Mouse (Mus musculus) megakaryocyte-erythroid progenitor cell, adult 5-6 weeks (primary cell): ENCODE measurements around the gene Fgfr2. TPM values are rescaled to one million over a fixed set of nuclear protein-coding genes. Genes with fewer than 3 reads are reported as not detected.

Experiments used
- ATAC-seq: replicated peaks from 2 replicates; pipeline ENCODE4 v1.8.0; 2016; ENCODE audit warnings: mild to moderate bottlenecking, inconsistent platforms; ENCODE audit not compliant: severe bottlenecking, poor library complexity, low FRiP score, low TSS enrichment
- total RNA-seq, 2 experiments: library from RNA; stranded (forward) in 1 of 2; stranded (reverse) in 1 of 2; fragments of 200-1000, 215-1000 nt in 1 of 2; fragments of >200 nt in 1 of 2; fragmentation: Nextera tagmentation in 1 of 2; gene quantifications; 2 replicates each; pipeline ENCODE4 v1.2.3; 2014 to 2017

Gene Fgfr2
- total RNA-seq, 2 experiments from 2014 or later = not detected

DNA sequence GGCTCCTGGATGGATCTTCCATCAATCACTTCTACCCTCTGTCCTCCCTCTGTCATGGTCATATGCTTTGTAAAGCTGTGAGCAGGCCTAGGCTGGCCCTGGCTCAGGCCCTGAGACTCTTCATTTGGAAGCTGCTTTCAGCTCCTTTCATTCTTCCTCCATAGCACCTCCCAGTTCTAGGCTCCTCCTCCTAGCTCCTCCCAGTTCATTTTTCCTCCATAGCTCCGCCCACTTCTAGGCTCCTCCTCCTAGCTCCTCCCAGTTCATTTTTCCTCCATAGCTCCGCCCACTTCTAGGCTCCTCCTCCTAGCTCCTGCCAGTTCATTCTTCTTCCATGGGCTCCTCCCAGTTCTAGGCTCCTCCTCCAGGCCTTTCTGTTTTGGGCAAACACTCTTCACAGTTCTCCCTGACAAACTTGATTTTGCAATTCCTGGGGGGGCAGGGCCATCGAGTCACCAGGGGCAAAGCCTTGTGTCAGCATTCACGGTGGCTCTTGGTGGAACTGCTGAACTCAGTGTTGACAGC is 880.5 kb downstream of the Fgfr2 start:
- ATAC-seq = peak; percentile 93

DNA sequence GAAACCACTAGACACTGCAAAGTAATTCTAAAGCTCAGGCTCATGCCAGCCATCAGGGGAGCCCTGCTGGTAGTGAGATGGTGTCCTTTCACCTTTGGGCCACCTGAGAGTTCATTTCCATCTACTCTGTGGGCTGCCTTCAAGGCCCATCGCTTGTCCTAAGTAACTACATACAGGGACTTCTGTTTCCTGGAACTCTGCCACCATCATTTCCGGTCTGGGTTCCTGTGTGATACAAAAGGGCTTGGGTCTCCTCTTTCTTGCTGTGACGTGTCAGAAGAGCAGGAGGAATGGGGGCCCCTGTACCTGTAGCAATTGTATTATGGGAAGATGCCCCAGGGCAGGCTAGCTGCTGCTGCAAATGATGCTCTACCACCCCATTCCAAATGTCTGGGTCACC is 884.2 kb downstream of the Fgfr2 start:
- no peak for ATAC-seq

DNA sequence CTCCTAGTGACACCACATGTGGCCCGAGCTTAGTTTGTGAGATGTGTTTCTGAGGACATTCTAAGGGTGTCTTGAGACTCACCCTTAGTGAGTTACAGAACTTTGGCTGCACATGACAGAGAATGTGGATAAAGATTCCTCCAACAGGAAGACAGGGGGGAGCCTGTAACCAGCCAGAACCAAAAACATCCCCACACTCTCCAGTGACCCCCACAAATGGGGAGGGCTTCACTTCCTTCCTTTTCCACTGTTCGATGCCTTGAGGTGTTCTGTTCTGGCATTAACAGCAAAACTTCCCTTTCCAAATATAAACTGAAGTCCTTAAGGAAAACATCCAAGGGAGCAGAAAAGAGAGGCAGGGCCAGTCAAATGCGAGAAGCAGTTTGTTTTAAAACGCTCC is 886.0 kb downstream of the Fgfr2 start:
- no peak for ATAC-seq

- ATAC-seq = no peak
Observed at GRCm38 (mm10) chr7:132236789-132237188, 886.4 kb downstream of the Fgfr2 start.

GRCm38 (mm10) chr7:132234250-132234649 is 888.9 kb downstream of the Fgfr2 start:
- no peak for ATAC-seq

- ATAC-seq = no peak
Observed at GRCm38 (mm10) chr7:132233732-132234131, 889.4 kb downstream of the Fgfr2 start.

DNA sequence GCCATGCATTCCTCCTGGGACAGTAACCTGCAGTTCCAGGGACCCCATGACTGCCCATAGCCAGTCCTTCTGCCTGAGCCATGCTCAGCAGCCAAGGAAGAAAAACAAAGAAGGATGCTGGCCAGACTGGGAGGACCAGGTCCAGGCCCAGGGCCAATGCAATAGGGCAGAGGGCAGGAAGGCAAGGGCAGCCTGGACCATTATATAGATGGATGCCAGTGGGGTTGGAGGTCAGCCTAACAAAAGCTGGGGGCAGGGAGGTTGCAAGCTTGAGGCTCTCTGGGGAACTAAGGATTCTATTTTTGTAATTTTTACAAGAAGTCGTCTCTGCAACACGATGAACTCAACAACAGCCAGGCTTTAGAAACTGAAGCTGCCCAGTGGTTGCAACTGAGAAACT is 890.2 kb downstream of the Fgfr2 start:
- ATAC-seq = no peak

DNA sequence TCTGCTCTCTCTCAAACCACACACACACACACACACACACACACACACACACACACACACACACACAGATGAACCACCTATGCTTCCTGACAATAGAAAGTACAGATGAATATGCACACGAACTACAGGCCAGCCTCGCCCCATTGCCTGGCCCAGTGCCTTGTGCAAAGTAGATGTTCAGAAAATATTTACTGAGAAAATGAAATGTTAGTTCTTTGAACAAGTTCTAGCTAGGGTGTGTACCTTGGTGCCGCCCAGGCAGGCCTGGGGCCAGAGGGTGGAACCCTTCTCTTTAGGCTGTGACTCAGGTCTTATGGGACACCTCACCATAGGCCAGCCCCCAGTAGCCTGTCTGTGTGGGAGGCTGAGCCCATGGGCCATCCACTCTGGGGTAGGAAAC is 891.7 kb downstream of the Fgfr2 start:
- ATAC-seq = no peak

DNA sequence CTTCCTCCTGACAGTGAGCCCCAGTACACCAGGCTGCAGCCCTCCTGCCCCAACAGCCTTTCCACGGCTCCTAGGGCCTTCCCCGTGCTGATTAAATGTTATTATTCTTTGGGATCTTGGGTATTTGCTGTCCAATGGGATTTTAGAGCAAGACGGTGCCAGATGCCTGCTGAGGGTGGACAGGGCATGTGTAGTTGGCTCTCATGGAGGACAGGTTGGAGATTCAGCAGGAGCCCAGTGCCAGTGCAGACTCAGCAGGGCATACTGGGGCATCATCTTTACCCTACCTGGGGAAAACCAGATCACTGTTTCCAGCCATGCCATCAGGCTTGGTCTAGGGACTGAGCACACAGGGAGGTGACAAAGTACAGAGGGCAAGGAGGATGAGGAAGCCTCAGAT is 892.2 kb downstream of the Fgfr2 start:
- ATAC-seq = no peak

DNA sequence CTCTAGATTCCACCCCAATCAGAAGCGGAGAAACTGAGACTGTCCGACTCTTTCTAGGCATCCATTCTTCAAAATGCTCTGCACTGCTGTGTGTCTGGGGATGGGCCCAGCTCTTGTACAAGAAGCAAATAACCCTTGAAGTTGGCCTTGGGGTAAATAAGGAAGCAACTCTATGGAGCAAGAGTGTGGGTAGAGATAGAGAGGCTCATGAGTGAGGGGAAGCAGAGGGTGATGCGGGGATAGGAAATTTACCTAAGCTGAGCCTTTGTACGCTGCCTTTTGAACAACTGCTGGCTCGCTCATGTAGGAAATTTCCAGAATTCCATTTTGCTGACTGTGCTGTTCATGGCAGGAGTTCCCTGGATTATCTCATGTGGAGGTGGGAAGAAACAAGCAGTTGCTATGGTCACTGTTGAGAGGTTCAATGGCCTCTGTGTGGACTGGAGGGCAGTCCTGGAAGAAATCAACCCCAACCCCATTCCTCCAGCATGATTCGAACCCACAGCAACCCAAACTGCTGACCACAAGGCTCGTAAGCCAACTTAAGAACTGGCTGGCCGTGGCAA is 896.0 kb downstream of the Fgfr2 start:
- ATAC-seq = no peak

- ATAC-seq = peak; percentile 62
Observed at GRCm38 (mm10) chr7:132226379-132227074, 896.6 kb downstream of the Fgfr2 start.

DNA sequence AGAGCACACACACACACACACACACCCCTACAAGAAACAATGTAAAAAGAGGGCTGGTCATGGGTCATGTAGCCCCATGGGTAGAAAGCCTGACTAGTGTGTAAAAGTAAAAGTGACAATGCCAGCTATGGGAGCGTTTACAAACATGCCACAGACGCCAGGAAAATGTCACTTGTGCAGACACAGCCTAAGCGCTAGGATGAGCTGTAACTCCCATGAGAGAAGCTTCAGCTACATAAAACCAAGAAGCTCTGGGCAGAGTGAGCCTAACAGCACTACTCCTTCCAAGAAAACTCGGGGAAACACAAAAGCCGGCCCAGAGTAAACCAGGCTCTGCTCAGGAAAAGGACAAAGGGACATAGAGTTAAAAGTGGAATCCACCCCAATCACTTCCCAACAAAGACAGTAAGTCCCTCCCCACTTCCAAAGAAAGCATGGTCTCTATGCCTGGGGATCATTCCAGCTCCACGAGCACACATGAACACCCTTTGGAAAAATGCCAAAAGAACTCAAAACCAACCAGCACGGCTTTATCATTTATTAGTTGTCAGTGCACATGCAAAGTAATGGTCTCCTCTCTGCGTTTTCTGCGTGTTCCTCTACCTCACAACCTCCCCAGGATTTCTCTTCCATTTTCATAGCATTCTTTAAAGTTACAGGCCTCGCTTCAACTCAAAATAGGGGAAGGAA is 899.6 kb downstream of the Fgfr2 start:
- ATAC-seq = no peak

DNA sequence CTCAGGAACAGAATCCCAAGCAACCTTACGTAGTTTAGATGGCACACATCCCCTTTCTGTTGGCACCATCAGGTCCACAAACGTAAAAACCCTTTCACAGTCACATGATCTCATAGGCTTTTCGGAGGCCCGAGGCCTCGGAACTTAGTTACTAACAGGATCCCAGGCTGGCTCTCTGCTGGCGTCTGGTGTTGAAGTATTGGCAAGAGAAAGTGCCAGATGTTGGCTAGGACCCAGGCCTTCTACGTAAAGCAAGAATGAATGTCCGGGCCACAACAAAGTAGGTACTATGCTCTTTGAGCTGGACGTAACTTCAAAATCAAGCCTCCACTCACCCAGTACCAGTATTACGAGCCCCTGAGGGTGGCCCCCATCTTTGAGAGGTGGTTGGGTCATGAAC is 909.1 kb downstream of the Fgfr2 start:
- ATAC-seq = no peak

GRCm38 (mm10) chr7:132213460-132213859 is 909.7 kb downstream of the Fgfr2 start:
- ATAC-seq = no peak

DNA sequence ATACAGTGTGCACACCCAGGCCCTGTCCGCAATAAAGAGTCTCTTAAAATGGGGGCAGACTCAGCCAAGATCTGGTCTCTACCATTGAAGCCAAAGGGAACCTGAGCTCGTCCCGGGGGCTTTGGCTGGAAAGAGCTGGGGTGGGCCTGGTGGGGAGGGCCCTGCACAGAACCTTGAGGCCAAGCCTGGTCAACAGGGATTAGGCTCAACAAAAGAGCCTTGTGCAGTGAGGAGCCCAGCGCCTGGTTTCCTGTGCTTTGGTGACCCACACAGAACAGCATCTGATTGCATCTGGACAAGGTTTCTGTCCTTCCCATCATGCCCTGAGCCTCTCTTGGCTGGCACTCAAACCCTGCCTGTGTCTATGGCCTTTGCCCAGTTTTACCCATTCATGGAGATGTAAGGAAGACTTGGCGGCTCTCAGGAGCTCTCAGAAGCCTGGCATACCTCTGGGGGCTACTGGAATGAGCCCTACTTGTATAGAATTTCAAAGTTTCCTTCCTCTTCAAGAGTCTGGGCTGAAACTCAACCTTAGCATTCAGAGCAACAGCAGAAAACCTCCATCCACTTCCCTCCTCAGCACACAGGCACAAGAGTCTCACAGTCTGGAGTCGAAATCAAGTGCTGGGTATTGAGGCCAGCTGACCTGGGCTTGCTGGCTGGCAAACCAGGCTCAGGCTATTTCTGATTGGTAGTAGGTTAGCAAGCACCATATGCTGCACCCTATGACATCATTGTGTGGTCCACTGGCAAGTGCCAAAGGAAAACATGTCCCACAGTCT is 911.0 kb downstream of the Fgfr2 start:
- ATAC-seq = no peak

DNA sequence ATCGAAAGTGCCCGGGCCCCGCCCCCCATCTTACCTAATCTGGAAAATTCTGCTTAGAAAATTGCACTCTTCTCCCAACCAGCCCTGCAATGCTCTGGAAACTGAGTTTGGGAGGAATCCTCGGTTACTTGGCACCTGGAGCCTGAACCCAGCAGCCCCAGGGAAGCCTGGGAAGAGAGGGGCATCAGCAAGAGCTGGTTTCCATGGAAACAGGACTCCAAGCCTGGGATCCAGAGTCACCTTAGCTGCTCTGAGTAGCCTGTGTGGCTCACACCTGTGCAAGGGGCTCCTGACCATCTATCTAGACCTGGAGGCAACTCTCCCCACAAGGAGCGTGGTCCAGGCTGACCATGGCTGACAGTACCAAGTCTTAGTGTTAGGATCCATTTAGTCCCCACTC is 912.5 kb downstream of the Fgfr2 start:
- ATAC-seq = no peak

GRCm38 (mm10) chr7:132208946-132209651 is 914.1 kb downstream of the Fgfr2 start:
- ATAC-seq = no peak

DNA sequence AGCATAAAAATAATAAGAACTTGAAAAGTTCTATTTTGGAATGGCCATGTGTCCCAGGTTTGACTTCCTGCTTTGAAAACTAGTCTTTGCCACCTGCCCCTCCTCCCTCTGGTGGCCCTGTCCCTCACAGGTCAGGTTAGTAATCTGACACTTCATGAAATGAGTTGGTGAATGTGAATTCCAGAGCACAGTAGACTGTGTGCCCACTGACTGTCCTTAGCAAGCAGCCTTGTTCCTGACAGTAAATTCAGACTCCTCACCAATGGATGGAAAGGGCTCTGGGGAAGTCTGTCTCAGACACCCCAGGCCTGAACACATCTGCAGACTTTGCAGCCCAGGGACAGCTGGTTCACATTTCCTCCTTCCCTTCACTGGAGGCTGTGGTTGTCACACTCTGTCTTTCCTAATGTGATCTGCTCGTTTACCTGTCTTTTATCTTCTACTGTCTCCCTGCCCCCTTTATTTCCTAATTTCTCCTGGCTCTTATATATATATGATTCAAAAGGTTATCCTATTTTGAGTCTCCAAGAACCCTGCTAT is 919.0 kb downstream of the Fgfr2 start:
- ATAC-seq = no peak

DNA sequence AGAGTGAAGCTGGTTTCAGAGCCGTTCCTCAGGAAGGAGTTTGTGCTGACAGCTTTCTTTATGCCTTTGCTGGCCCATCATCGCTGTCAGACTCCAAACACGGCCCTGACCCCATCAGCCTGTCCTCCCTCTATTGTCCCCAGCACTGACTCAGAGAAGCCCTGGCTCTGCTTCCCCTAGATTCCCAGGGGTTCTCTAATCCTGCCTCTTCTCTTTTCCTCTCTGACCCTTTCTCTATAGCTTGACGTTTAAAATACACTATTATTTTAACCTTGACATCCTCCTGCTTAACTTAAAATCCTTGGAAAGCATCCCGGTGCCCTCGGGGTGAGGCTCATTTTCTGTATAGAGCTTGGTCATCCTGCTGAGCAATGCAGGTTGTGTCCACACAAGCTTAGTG is 923.5 kb downstream of the Fgfr2 start:
- ATAC-seq = no peak
